Mouse (Mus musculus) heart, adult 2 months (tissue): ENCODE measurements at regions not wholly inside any gene's neighbourhood (a gene's known extent, or its start where the extent isn't known, plus 50 kb on each side); places are given as distances from the start of the nearest gene placed in this dataset.

Experiments
- DNase-seq, 2 experiments: peaks; one replicate each; pipeline ENCODE4 v3.0.0; 2021
- H3K27ac ChIP-seq: fragments of 200-600 bp; 2 replicates; pipeline ENCODE4 v1.8.1; 2022
- H3K27me3 ChIP-seq: fragments of 200-500 bp; 2 replicates; pipeline ENCODE4 v1.6.1; 2012; ENCODE audit warnings: mild to moderate bottlenecking, low read length, inconsistent platforms, mixed read lengths; ENCODE audit not compliant: control insufficient read depth, insufficient read depth
- H3K36me3 ChIP-seq: fragments of 200-500 bp; 2 replicates; pipeline ENCODE4 v1.6.1; 2012; ENCODE audit warnings: low read length, inconsistent platforms; ENCODE audit not compliant: control insufficient read depth, insufficient read depth
- H3K4me1 ChIP-seq: fragments of 200-500 bp; 2 replicates; pipeline ENCODE4 v1.6.1; 2011; ENCODE audit warnings: low read length; ENCODE audit not compliant: control insufficient read depth, insufficient read depth
- H3K4me3 ChIP-seq: fragments of 200-600 bp; 2 replicates; pipeline ENCODE4 v1.8.1; 2022
- H3K79me2 ChIP-seq: fragments of 200-500 bp; replicated peaks from 2 replicates; pipeline ENCODE4 v1.6.1; 2012; ENCODE audit warnings: mild to moderate bottlenecking, inconsistent platforms, low read length, moderate library complexity, mixed read lengths; ENCODE audit not compliant: control insufficient read depth, insufficient read depth
- H3K9ac ChIP-seq: fragments of 200-500 bp; 2 replicates; pipeline ENCODE4 v1.6.1; 2012; ENCODE audit warnings: low read depth, mild to moderate bottlenecking, control low read depth, inconsistent platforms, low read length, mixed read lengths
- CTCF ChIP-seq: fragments of 200-600 bp; IDR thresholded peaks from 2 replicates; pipeline ENCODE4 v1.8.1; 2022; ENCODE audit warnings: antibody characterized with exemption, mild to moderate bottlenecking, moderate library complexity
- EP300 ChIP-seq: fragments of 200-500 bp; IDR thresholded peaks from 2 replicates; pipeline ENCODE4 v1.6.1; 2011; ENCODE audit warnings: low read depth, low read length, control low read depth; ENCODE audit not compliant: insufficient read depth
- POLR2A ChIP-seq: fragments of 200-500 bp; IDR thresholded peaks from 2 replicates; pipeline ENCODE4 v1.6.1; 2011; ENCODE audit warnings: mild to moderate bottlenecking, low read depth, low read length, control low read depth; ENCODE audit not compliant: insufficient read depth
- WGBS: fragments of 180-500 bp; shearing (Covaris S2); methylation state at CpG from one replicate; pipeline ENCODE4 v1.1.7; 2018; 5-methylcytosine and 5-hydroxymethylcytosine counted together
- intact Hi-C: fragments of 180-260 bp; cut with DNase I; formaldehyde crosslinking; loops from one replicate; pipeline ENCODE4 v1.15.1; 2025

DNA sequence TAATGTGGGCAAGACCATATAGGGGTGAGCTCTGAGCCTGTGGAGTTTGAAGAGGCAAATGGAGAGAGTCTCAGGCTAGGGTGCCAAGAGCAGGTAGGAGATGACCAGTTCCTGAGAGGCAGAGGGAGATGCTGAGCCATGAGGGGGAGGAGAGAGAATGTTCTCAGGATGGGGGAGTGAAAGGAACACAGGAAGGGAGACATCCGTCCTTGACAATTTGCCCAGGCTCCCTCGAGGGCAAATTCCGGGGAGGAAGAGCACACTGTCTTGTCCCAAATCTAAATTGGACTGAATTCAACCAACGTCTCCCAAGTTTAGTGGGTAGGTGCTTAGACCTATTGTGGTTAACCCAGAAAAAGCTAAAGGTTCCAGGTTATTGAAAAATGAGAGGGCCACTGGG, 81.2 kb upstream of the Nck2 start:
- DNase-seq: no peak
- Histone ChIP-seq H3K79me2 (no peaks in the 10 kb centered on the region), H3K27ac (no peak overlapping the region), H3K27me3 (no peaks in the 10 kb centered on the region), H3K36me3 (no peaks in the 10 kb centered on the region; the same call in 1 of the 2 replicates), H3K4me3 (no peak overlapping the region), H3K4me1 (peaks cover 7% of the 10 kb centered on the region), H3K9ac (no peak overlapping the region)
- 42% methylated on average over 4 of the region's 4 CpGs for WGBS
- intact Hi-C loops: loop anchor here (2.0 kb wide), 1 partner anchor 24 kb away; no protein-coding TSS in a partner anchor
- TF ChIP-seq POLR2A (no peak), CTCF (no peak), EP300 (0 out of 2 replicates have a peak, but pooled peaks have one; percentile 47)

DNA sequence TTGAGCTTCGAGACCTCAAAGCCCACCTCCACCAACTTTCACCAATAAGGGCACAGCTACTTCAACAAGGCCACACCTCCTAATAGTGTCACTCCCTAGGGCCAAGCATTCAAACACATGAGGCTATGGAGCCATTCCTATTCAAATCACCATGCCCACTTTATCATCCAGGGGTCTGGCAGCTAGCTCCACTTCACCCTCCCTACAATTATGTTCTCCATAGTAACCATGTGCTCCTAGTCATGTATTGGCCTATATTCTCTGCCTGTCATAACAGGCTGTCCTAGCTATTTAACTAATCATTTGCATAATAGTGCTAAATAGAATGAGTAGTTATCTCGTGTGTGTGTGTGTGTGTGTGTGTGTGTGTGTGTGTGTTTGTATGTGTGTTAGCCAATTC, 77.9 kb upstream of the Nck2 start:
- WGBS: 88% methylated on average over 2 of the region's 2 CpGs

DNA sequence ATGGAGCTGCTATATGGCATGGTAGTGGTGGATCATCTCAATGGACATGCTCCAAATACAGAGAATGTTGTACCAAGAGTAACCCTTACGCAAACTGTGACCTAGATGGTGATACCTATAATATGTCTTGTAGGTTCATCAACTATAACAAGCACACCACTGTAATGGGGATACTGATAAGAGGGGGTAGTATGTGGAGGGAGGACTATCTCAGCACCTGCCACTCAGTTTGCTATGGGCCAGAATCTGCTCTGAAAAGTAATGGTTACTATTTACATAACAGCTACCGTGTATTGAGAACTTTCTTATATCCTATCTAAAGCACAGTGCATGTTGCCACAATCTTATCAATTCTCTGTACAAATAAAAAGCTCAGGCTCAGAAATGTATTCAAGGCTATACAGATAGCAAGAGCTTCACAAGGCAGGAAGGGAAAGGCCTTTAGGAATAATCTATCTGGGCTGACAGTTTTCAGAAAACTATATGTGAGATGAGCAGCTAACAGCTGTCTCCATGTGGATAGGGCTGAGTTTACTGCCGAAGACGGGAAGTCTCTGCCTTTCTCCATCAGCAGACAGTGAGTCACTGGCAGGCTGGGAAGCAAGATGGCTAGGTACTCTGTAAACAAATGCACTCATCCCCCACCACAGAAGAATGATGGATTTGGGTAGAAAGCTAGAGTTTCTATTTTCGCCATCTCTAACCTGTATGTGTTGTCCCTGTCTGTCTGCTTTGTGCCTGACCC, 77.1 kb upstream of the Nck2 start:
- Histone ChIP-seq H3K4me3 (no peak overlapping the region), H3K36me3 (no peaks in the 10 kb centered on the region), H3K4me1 (peaks cover 6% of the 10 kb centered on the region), H3K27ac (no peak overlapping the region), H3K27me3 (no peaks in the 10 kb centered on the region), H3K9ac (no peak overlapping the region), H3K79me2 (no peaks in the 10 kb centered on the region)
- WGBS: 67% methylated on average over 5 of the region's 5 CpGs
- DNase-seq: no peak
- intact Hi-C loops: no loop called here
- no peak for TF ChIP-seq CTCF

More for the DNA sequence above, 77.9 kb upstream of the Nck2 start:
- no peaks in the 10 kb centered on the region for H3K79me2 ChIP-seq
- no peak overlapping the region for H3K9ac ChIP-seq
- H3K4me3 ChIP-seq: no peak overlapping the region
- no peaks in the 10 kb centered on the region for H3K36me3 ChIP-seq
- no peak for DNase-seq
- H3K27ac ChIP-seq: no peak overlapping the region
- intact Hi-C loops: no loop called here
- H3K27me3 ChIP-seq: no peaks in the 10 kb centered on the region
- TF ChIP-seq POLR2A (no peak), CTCF (no peak), EP300 (no peak)
- peaks cover 6% of the 10 kb centered on the region for H3K4me1 ChIP-seq

DNA sequence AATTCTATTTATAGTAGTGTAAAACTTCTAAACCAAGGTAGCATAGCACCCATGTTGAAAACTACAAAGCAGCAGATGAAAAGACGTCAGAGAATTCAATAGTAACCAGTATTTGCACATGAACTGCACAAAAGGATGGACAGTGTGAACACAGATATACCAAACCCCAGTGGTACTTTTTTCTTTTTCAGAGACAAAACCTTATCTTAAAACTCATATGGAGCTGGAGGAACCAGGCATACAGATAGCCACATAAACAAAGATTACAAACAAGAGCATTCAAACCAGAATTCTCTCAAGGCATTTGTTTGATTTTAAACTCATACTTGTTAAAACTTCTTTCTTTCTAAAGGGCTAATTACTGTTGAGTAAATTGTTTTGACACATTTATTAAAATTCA, 72.5 kb upstream of the Nck2 start:
- H3K4me1 ChIP-seq: no peaks in the 10 kb centered on the region
- 75% methylated on average over 1 of the region's 1 CpGs for WGBS
- H3K36me3 ChIP-seq: no peaks in the 10 kb centered on the region
- no peak for TF ChIP-seq POLR2A
- no peak overlapping the region for H3K4me3 ChIP-seq
- DNase-seq: no peak
- no peaks in the 10 kb centered on the region for H3K79me2 ChIP-seq
- no peak overlapping the region for H3K27ac ChIP-seq
- no peak overlapping the region for H3K9ac ChIP-seq
- intact Hi-C loops: no loop called here
- H3K27me3 ChIP-seq: no peaks in the 10 kb centered on the region

DNA sequence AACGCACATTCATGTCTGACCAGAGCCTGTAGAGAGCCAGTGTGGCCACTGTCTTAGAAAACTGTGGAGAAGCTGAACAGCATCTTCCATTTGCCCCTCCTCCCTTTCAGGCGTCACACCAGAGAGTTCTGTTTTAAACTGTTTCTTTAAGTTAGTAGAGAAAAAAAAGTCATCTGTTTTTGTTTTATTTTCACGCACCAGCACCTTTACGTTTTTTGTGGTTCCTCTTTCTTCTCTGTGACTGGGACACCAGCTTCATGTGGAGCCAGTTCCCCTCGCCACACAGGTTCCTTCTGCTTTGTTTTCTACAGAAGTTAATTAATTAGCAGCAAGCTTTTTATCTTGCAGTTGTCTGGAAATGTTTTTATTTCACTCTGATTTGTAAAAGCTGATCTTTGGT, 69.4 kb upstream of the Nck2 start:
- Histone ChIP-seq H3K79me2 (no peaks in the 10 kb centered on the region), H3K27me3 (no peaks in the 10 kb centered on the region), H3K27ac (no peak overlapping the region), H3K4me3 (no peak overlapping the region), H3K36me3 (no peaks in the 10 kb centered on the region), H3K4me1 (no peaks in the 10 kb centered on the region), H3K9ac (no peak overlapping the region)
- TF ChIP-seq POLR2A: no peak
- TF ChIP-seq CTCF: no peak
- TF ChIP-seq EP300: no peak
- WGBS: 81% methylated on average over 5 of the region's 5 CpGs
- intact Hi-C loops: no loop called here
- no peak for DNase-seq

DNA sequence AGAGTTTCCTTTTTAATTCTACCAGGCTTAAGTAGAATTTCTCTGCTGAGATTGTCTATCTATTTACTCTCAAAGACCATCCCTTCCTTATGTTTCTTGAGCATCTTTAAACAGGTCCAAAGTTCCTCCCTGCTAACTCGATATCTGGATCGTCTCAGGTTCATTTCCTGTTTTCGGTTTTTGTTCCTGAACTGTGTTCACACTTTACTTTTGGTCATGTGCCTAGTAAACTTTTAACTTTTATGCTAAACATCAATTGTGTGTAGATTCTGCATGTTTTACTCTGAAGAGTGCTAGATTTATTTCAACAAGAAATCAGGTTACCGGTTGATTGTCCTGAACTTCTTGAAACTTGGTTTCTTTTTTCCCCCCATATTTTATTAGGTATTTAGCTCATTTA, 68.5 kb upstream of the Nck2 start:
- Histone ChIP-seq H3K9ac (no peak overlapping the region), H3K36me3 (no peaks in the 10 kb centered on the region), H3K27me3 (no peaks in the 10 kb centered on the region), H3K4me1 (no peaks in the 10 kb centered on the region), H3K27ac (no peak overlapping the region), H3K4me3 (no peak overlapping the region), H3K79me2 (no peaks in the 10 kb centered on the region)
- intact Hi-C loops: no loop called here
- 65% methylated on average over 4 of the region's 4 CpGs for WGBS
- DNase-seq: no peak
- TF ChIP-seq CTCF: no peak
- TF ChIP-seq EP300: no peak
- TF ChIP-seq POLR2A: no peak
